Mouse (Mus musculus) embryonic facial prominence, embryonic 15.5 days (tissue): ENCODE data around the gene Idua. TPM values are rescaled to one million over a fixed set of nuclear protein-coding genes. Genes with fewer than 3 reads are reported as not detected.

Experiments used
- ATAC-seq: fragments of 200-750 bp; cut with Nextera tagmentation; 2 replicates; pipeline ENCODE4 v1.8.0; 2017; ENCODE audit warnings: low read depth, moderate TSS enrichment; ENCODE audit not compliant: insufficient number of reproducible peaks, low FRiP score, low TSS enrichment
- H3K27ac ChIP-seq: fragments of 300-500 bp; sonication (generic); replicated peaks from 2 replicates; pipeline ENCODE4 v1.5.1; 2015; ENCODE audit warnings: mild to moderate bottlenecking, inconsistent platforms
- H3K27me3 ChIP-seq: fragments of 300-500 bp; sonication (generic); 2 replicates; pipeline ENCODE4 v1.6.1; 2015; ENCODE audit warnings: inconsistent platforms
- H3K36me3 ChIP-seq: fragments of 300-500 bp; sonication (generic); 2 replicates; pipeline ENCODE4 v1.6.1; 2015; ENCODE audit warnings: mild to moderate bottlenecking, inconsistent platforms
- H3K4me1 ChIP-seq: fragments of 300-500 bp; sonication (generic); 2 replicates; pipeline ENCODE4 v1.6.1; 2015; ENCODE audit warnings: inconsistent platforms
- H3K4me2 ChIP-seq: fragments of 300-500 bp; sonication (generic); replicated peaks from 2 replicates; pipeline ENCODE4 v1.6.1; 2015; ENCODE audit warnings: mild to moderate bottlenecking, inconsistent platforms
- H3K4me3 ChIP-seq: fragments of 300-500 bp; sonication (generic); replicated peaks from 2 replicates; pipeline ENCODE4 v1.5.1; 2015; ENCODE audit warnings: mild to moderate bottlenecking, inconsistent platforms
- H3K9ac ChIP-seq: fragments of 300-500 bp; sonication (generic); 2 replicates; pipeline ENCODE4 v1.6.1; 2015; ENCODE audit warnings: inconsistent platforms
- H3K9me3 ChIP-seq: fragments of 300-500 bp; sonication (generic); replicated peaks from 2 replicates; pipeline ENCODE4 v1.6.1; 2016; ENCODE audit warnings: inconsistent platforms
- WGBS: fragments of 180-500 bp; shearing (Covaris S2); methylation state at CpG from one replicate; pipeline ENCODE4 v1.1.7; 2015; 5-methylcytosine and 5-hydroxymethylcytosine counted together
- polyA plus RNA-seq: library from polyadenylated mRNA; unstranded; fragments of >200 nt; fragmentation: Nextera tagmentation; extraction: Ambion mirVana; gene quantifications from 2 replicates; pipeline ENCODE4 v1.2.1, GENCODE M21; 2015

Gene Idua
- polyA plus RNA-seq, 1 experiment from 2014 or later, result 18.1 TPM

GRCm38 (mm10) chr5:108708981-108709731 is 49.0 kb downstream of the Idua start:
- Histone ChIP-seq H3K4me1 (no peaks in the 10 kb centered on the region; the same call in 1 of the 2 replicates), H3K9ac (no peak overlapping the region), H3K4me2 (no peak overlapping the region), H3K27ac (no peak overlapping the region), H3K4me3 (no peak overlapping the region), H3K27me3 (no peaks in the 10 kb centered on the region), H3K9me3 (no peaks in the 10 kb centered on the region), H3K36me3 (peaks cover 36% of the 10 kb centered on the region)
- 60% methylated on average over 6 of the region's 6 CpGs for WGBS
- no peak for ATAC-seq

GRCm38 (mm10) chr5:108711968-108712367 is 51.8 kb downstream of the Idua start:
- no peak overlapping the region for H3K4me2 ChIP-seq
- no peak overlapping the region for H3K27ac ChIP-seq
- no peak overlapping the region for H3K4me3 ChIP-seq
- H3K9me3 ChIP-seq, result no peaks in the 10 kb centered on the region
- WGBS, result 68% methylated on average over 6 of the region's 6 CpGs
- no peak overlapping the region for H3K9ac ChIP-seq
- no peak for ATAC-seq
- H3K36me3 ChIP-seq, result peaks cover 13% of the 10 kb centered on the region
- H3K4me1 ChIP-seq, result peaks cover 5% of the 10 kb centered on the region; the same call in 1 of the 2 replicates
- H3K27me3 ChIP-seq, result no peaks in the 10 kb centered on the region

- Histone ChIP-seq H3K36me3 (0 out of 2 replicates have a peak, but pooled peaks cover 1% of the 10 kb centered on the region), H3K27me3 (no peaks in the 10 kb centered on the region), H3K4me1 (peaks cover 12% of the 10 kb centered on the region; the same call in 1 of the 2 replicates), H3K9me3 (no peaks in the 10 kb centered on the region), H3K4me3 (no peak overlapping the region), H3K9ac (no peak overlapping the region), H3K4me2 (no peak overlapping the region), H3K27ac (no peak overlapping the region)
- ATAC-seq, result no peak
- WGBS, result 84% methylated on average over 2 of the region's 2 CpGs
Measured at GRCm38 (mm10) chr5:108713096-108713495, 53.0 kb downstream of the Idua start.

- Histone ChIP-seq H3K9me3 (no peaks in the 10 kb centered on the region), H3K4me3 (no peak overlapping the region), H3K4me1 (peaks cover 18% of the 10 kb centered on the region; the same call in 1 of the 2 replicates), H3K4me2 (no peak overlapping the region), H3K27ac (peak overlapping the region; percentile 49; the same call in 1 of the 2 replicates), H3K36me3 (no peaks in the 10 kb centered on the region), H3K9ac (no peak overlapping the region), H3K27me3 (no peaks in the 10 kb centered on the region)
- ATAC-seq, result no peak
Measured at GRCm38 (mm10) chr5:108713691-108714090, 53.6 kb downstream of the Idua start.

- Histone ChIP-seq H3K4me3 (no peak overlapping the region), H3K9me3 (no peaks in the 10 kb centered on the region), H3K4me2 (no peak overlapping the region), H3K9ac (no peak overlapping the region), H3K36me3 (no peaks in the 10 kb centered on the region), H3K27ac (peak overlapping the region; percentile 49; the same call in 1 of the 2 replicates), H3K27me3 (no peaks in the 10 kb centered on the region), H3K4me1 (peaks cover 19% of the 10 kb centered on the region; the same call in 1 of the 2 replicates)
- 30% methylated on average over 6 of the region's 6 CpGs for WGBS
- peak; percentile 73 for ATAC-seq
Measured at GRCm38 (mm10) chr5:108714149-108714548, 54.0 kb downstream of the Idua start.

GRCm38 (mm10) chr5:108715974-108716373 is 55.8 kb downstream of the Idua start:
- Histone ChIP-seq H3K4me2 (no peak overlapping the region), H3K4me3 (no peak overlapping the region), H3K27me3 (no peaks in the 10 kb centered on the region), H3K9ac (no peak overlapping the region), H3K27ac (no peak overlapping the region), H3K4me1 (peaks cover 19% of the 10 kb centered on the region; the same call in 1 of the 2 replicates), H3K36me3 (no peaks in the 10 kb centered on the region), H3K9me3 (no peaks in the 10 kb centered on the region)
- 70% methylated on average over 1 of the region's 1 CpGs for WGBS
- no peak for ATAC-seq

GRCm38 (mm10) chr5:108718051-108718450 is 57.9 kb downstream of the Idua start:
- no peak for ATAC-seq
- Histone ChIP-seq H3K27ac (no peak overlapping the region), H3K9me3 (no peaks in the 10 kb centered on the region), H3K9ac (no peak overlapping the region), H3K4me1 (peaks cover 19% of the 10 kb centered on the region; the same call in 1 of the 2 replicates), H3K4me3 (no peak overlapping the region), H3K36me3 (no peaks in the 10 kb centered on the region), H3K27me3 (no peaks in the 10 kb centered on the region), H3K4me2 (no peak overlapping the region)
- 30% methylated on average over 4 of the region's 4 CpGs for WGBS

- Histone ChIP-seq H3K4me3 (no peak overlapping the region), H3K27me3 (no peaks in the 10 kb centered on the region), H3K27ac (no peak overlapping the region), H3K9ac (no peak overlapping the region), H3K4me2 (no peak overlapping the region), H3K9me3 (no peaks in the 10 kb centered on the region), H3K4me1 (peaks cover 15% of the 10 kb centered on the region; the same call in 1 of the 2 replicates), H3K36me3 (no peaks in the 10 kb centered on the region)
- ATAC-seq, result no peak
- 65% methylated on average over 7 of the region's 7 CpGs for WGBS
Measured at GRCm38 (mm10) chr5:108719761-108720160, 59.6 kb downstream of the Idua start.

- H3K27ac ChIP-seq, result no peak overlapping the region
- H3K36me3 ChIP-seq, result no peaks in the 10 kb centered on the region
- H3K4me3 ChIP-seq, result no peak overlapping the region
- 44% methylated on average over 2 of the region's 2 CpGs for WGBS
- ATAC-seq, result no peak
- no peak overlapping the region for H3K9ac ChIP-seq
- H3K4me2 ChIP-seq, result no peak overlapping the region
- H3K27me3 ChIP-seq, result no peaks in the 10 kb centered on the region
- no peaks in the 10 kb centered on the region for H3K4me1 ChIP-seq
- H3K9me3 ChIP-seq, result no peaks in the 10 kb centered on the region
Measured at GRCm38 (mm10) chr5:108724006-108724405, 63.9 kb downstream of the Idua start.

GRCm38 (mm10) chr5:108726557-108727248 is 66.6 kb downstream of the Idua start:
- H3K4me1 ChIP-seq, result no peaks in the 10 kb centered on the region
- H3K36me3 ChIP-seq, result no peaks in the 10 kb centered on the region
- H3K9ac ChIP-seq, result no peak overlapping the region
- peak; percentile 70; the same call in 1 of the 2 replicates for ATAC-seq
- H3K27me3 ChIP-seq, result no peaks in the 10 kb centered on the region
- no peaks in the 10 kb centered on the region for H3K9me3 ChIP-seq
- 24% methylated on average over 5 of the region's 5 CpGs for WGBS
- no peak overlapping the region for H3K27ac ChIP-seq
- no peak overlapping the region for H3K4me3 ChIP-seq
- no peak overlapping the region for H3K4me2 ChIP-seq

GRCm38 (mm10) chr5:108727425-108727824 is 67.3 kb downstream of the Idua start:
- H3K27ac ChIP-seq, result no peak overlapping the region
- no peak overlapping the region for H3K4me2 ChIP-seq
- no peaks in the 10 kb centered on the region for H3K9me3 ChIP-seq
- H3K27me3 ChIP-seq, result no peaks in the 10 kb centered on the region
- no peak overlapping the region for H3K4me3 ChIP-seq
- ATAC-seq, result no peak
- no peaks in the 10 kb centered on the region for H3K36me3 ChIP-seq
- WGBS, result 80% methylated on average over 1 of the region's 1 CpGs
- H3K4me1 ChIP-seq, result no peaks in the 10 kb centered on the region
- no peak overlapping the region for H3K9ac ChIP-seq
